Mouse (Mus musculus) intestine, embryonic 16.5 days (tissue): ENCODE measurements around the gene Fbxl3. TPM values are rescaled to one million over a fixed set of nuclear protein-coding genes. Genes with fewer than 3 reads are reported as not detected.

Experiments used
- ATAC-seq: fragments of 200-750 bp; cut with Nextera tagmentation; 2 replicates; pipeline ENCODE4 v1.8.0; 2017; ENCODE audit warnings: moderate TSS enrichment, moderate library complexity
- H3K27ac ChIP-seq: fragments of 300-500 bp; sonication (generic); 2 replicates; pipeline ENCODE4 v1.5.1; 2014; ENCODE audit warnings: mild to moderate bottlenecking, low read length
- H3K27me3 ChIP-seq: fragments of 300-500 bp; sonication (generic); replicated peaks from 2 replicates; pipeline ENCODE4 v1.6.1; 2014; ENCODE audit warnings: low read length, control low read depth, mixed read lengths; ENCODE audit not compliant: control insufficient read depth, insufficient read depth
- H3K36me3 ChIP-seq: fragments of 300-500 bp; sonication (generic); 2 replicates; pipeline ENCODE4 v1.6.1; 2014; ENCODE audit warnings: low read length, control low read depth; ENCODE audit not compliant: control insufficient read depth, insufficient read depth
- H3K4me1 ChIP-seq: fragments of 300-500 bp; sonication (generic); 2 replicates; pipeline ENCODE4 v1.6.1; 2014; ENCODE audit warnings: low read length, control low read depth, mixed read lengths; ENCODE audit not compliant: control insufficient read depth, insufficient read depth
- H3K4me2 ChIP-seq: fragments of 300-500 bp; sonication (generic); 2 replicates; pipeline ENCODE4 v1.6.1; 2014; ENCODE audit warnings: low read depth, low read length, control low read depth
- H3K4me3 ChIP-seq: fragments of 300-500 bp; sonication (generic); 2 replicates; pipeline ENCODE4 v1.5.1; 2014; ENCODE audit warnings: mild to moderate bottlenecking, low read length
- H3K9ac ChIP-seq: fragments of 300-500 bp; sonication (generic); 2 replicates; pipeline ENCODE4 v1.6.1; 2014; ENCODE audit warnings: low read depth, low read length
- H3K9me3 ChIP-seq: fragments of 300-500 bp; sonication (generic); 2 replicates; pipeline ENCODE4 v1.6.1; 2016; ENCODE audit warnings: low read length, control low read depth; ENCODE audit not compliant: control insufficient read depth
- WGBS: fragments of 180-500 bp; shearing (Covaris S2); extraction: QIAGEN DNeasy Blood & Tissue Kit; methylation state at CpG from one replicate; pipeline ENCODE4 v1.1.7; 2014; 5-methylcytosine and 5-hydroxymethylcytosine counted together
- polyA plus RNA-seq: library from polyadenylated mRNA; unstranded; fragments of >200 nt; fragmentation: Nextera tagmentation; extraction: Ambion mirVana; gene quantifications from 2 replicates; pipeline ENCODE4 v1.2.1, GENCODE M21; 2015

Fbxl3 gene
- polyA plus RNA-seq, 1 experiment from 2014 or later, result 19.0 TPM

DNA sequence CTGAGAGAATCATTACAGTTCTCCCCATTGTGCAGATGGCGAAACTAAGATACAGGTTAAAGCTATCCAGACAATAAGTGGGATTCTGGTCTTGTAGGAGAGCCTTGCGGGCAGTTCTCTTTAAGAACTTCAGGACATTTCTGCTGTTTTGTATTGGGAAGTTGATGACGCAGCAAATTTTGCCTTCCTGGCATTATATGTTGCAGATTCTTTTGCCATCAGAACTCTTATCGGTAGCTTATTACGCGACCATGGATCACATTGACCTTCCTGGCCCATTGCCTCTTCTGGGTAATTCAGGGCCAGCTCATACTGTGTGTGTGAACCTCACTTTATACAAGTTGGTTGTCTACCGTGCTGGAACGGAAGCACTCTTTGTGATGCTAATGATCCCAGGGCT, 25.5 kb downstream of the Fbxl3 start:
- no peak overlapping the region for H3K27ac ChIP-seq
- no peak for ATAC-seq
- no peaks in the 10 kb centered on the region for H3K9me3 ChIP-seq
- peaks cover 11% of the 10 kb centered on the region; the same call in 1 of the 2 replicates for H3K36me3 ChIP-seq
- H3K4me3 ChIP-seq, result no peak overlapping the region
- 92% methylated on average over 8 of the region's 8 CpGs for WGBS
- H3K4me1 ChIP-seq, result peaks cover 7% of the 10 kb centered on the region; the same call in 1 of the 2 replicates
- H3K27me3 ChIP-seq, result no peaks in the 10 kb centered on the region
- H3K4me2 ChIP-seq, result no peak overlapping the region
- no peak overlapping the region for H3K9ac ChIP-seq

- Histone ChIP-seq H3K27ac (no peak overlapping the region), H3K4me1 (peaks cover 7% of the 10 kb centered on the region; the same call in 1 of the 2 replicates), H3K9me3 (no peaks in the 10 kb centered on the region), H3K4me2 (no peak overlapping the region), H3K27me3 (no peaks in the 10 kb centered on the region), H3K36me3 (peaks cover 11% of the 10 kb centered on the region; the same call in 1 of the 2 replicates), H3K9ac (no peak overlapping the region), H3K4me3 (no peak overlapping the region)
- 94% methylated on average over 4 of the region's 4 CpGs for WGBS
- no peak for ATAC-seq
These were observed 26.6 kb downstream of the Fbxl3 start for GRCm38 (mm10) chr14:103072731-103073130.

GRCm38 (mm10) chr14:103071471-103071870, 27.9 kb downstream of the Fbxl3 start:
- Histone ChIP-seq H3K27me3 (no peaks in the 10 kb centered on the region), H3K27ac (no peak overlapping the region), H3K4me3 (no peak overlapping the region), H3K9ac (no peak overlapping the region), H3K4me2 (no peak overlapping the region), H3K4me1 (peaks cover 7% of the 10 kb centered on the region; the same call in 1 of the 2 replicates), H3K36me3 (peaks cover 11% of the 10 kb centered on the region; the same call in 1 of the 2 replicates), H3K9me3 (no peaks in the 10 kb centered on the region)
- 85% methylated on average over 12 of the region's 12 CpGs for WGBS
- ATAC-seq, result no peak

GRCm38 (mm10) chr14:103070790-103071189, 28.6 kb downstream of the Fbxl3 start:
- H3K36me3 ChIP-seq, result peaks cover 11% of the 10 kb centered on the region; the same call in 1 of the 2 replicates
- H3K27me3 ChIP-seq, result no peaks in the 10 kb centered on the region
- H3K27ac ChIP-seq, result peak overlapping the region; percentile 84
- no peaks in the 10 kb centered on the region for H3K9me3 ChIP-seq
- peak overlapping the region; percentile 83 for H3K9ac ChIP-seq
- 2% methylated on average over 10 of the region's 10 CpGs for WGBS
- H3K4me1 ChIP-seq, result peaks cover 7% of the 10 kb centered on the region; the same call in 1 of the 2 replicates
- peak; percentile 6 for ATAC-seq
- peak overlapping the region; percentile 95 for H3K4me2 ChIP-seq
- H3K4me3 ChIP-seq, result peak overlapping the region; percentile 82

- Histone ChIP-seq H3K9ac (peak within 1 kb of the TSS; percentile 83), H3K27ac (peak within 1 kb of the TSS; percentile 84), H3K9me3 (no peaks in the 10 kb centered on the region), H3K4me2 (peak within 1 kb of the TSS; percentile 95), H3K27me3 (no peaks in the 10 kb centered on the region), H3K36me3 (peaks cover 8% of the 10 kb centered on the region; the same call in 1 of the 2 replicates), H3K4me1 (peaks cover 10% of the 10 kb centered on the region), H3K4me3 (peak within 1 kb of the TSS; percentile 82)
- under 1% methylated on average over 65 of the region's 65 CpGs for WGBS
- peak; percentile 99 for ATAC-seq
These were observed 29.3 kb downstream of the Fbxl3 start, which contains the start of gene Cln5 for GRCm38 (mm10) chr14:103069864-103070611. Cln5 (plus strand) TSS chr14:103070216.

GRCm38 (mm10) chr14:103069465-103069863, 29.9 kb downstream of the Fbxl3 start:
- no peak for ATAC-seq
- peaks cover 10% of the 10 kb centered on the region for H3K4me1 ChIP-seq
- H3K9me3 ChIP-seq, result no peaks in the 10 kb centered on the region
- peaks cover 2% of the 10 kb centered on the region; the same call in 1 of the 2 replicates for H3K36me3 ChIP-seq
- peak overlapping the region; percentile 84 for H3K27ac ChIP-seq
- no peaks in the 10 kb centered on the region for H3K27me3 ChIP-seq
- H3K9ac ChIP-seq, result peak overlapping the region; percentile 83
- H3K4me3 ChIP-seq, result peak overlapping the region; percentile 82
- peak overlapping the region; percentile 95 for H3K4me2 ChIP-seq
- WGBS, result 18% methylated on average over 12 of the region's 12 CpGs

DNA sequence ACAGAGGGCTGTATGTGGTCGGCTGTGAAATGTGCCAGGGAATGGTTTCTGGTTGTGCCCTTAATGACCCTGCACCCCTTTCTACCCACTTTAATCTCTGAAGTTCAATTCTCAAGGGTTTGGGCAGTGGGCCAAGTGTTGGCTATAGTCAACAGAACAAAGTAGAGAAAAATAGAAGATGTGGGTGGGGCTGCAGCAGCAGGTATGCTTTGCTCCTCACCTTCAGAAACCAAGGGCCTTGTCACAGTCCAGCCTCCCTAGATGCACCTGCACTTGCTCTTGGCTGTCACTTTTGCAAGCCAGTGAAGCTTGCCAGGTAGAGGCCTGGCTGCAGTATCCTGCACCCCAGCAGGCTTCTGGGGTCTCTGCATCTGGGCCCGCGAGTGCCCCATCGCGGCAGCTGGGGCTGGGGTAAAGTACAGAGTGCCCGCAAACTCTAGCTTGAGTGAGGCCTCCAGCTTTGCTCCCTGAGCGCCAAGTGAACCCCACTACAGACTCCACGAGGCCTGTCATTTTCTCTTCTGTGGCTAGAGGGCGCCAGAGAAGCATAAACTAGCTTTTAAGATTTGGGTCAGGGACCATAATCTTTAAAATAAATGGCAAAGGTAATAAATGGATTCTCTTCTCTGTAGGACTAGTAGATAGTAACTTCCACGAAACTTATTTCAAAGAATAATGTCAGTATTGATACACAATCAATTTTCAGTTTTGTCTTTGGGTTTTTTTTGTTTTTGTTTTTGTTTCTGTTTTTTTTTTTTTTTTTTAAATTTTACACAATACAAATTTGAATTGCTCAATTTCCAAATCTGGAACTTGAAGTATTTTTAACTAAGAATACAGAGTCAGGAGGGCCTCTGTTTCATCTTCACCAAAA, 33.8 kb downstream of the Fbxl3 start:
- Histone ChIP-seq H3K9me3 (no peaks in the 10 kb centered on the region), H3K4me1 (peaks cover 6% of the 10 kb centered on the region), H3K9ac (0 out of 2 replicates have a peak overlapping the region, but pooled peaks have one; percentile 42), H3K4me2 (peak overlapping the region; percentile 24), H3K36me3 (no peaks in the 10 kb centered on the region), H3K27ac (no peak overlapping the region), H3K4me3 (no peak overlapping the region), H3K27me3 (no peaks in the 10 kb centered on the region)
- ATAC-seq, result no peak
- WGBS, result 15% methylated on average over 10 of the region's 10 CpGs

GRCm38 (mm10) chr14:103059495-103059894, 39.9 kb downstream of the Fbxl3 start:
- H3K9me3 ChIP-seq, result no peaks in the 10 kb centered on the region
- H3K36me3 ChIP-seq, result no peaks in the 10 kb centered on the region
- H3K9ac ChIP-seq, result no peak overlapping the region
- no peak overlapping the region for H3K27ac ChIP-seq
- ATAC-seq, result no peak
- H3K27me3 ChIP-seq, result no peaks in the 10 kb centered on the region
- no peak overlapping the region for H3K4me2 ChIP-seq
- H3K4me3 ChIP-seq, result no peak overlapping the region
- WGBS, result 90% methylated on average over 10 of the region's 10 CpGs
- H3K4me1 ChIP-seq, result no peaks in the 10 kb centered on the region

DNA sequence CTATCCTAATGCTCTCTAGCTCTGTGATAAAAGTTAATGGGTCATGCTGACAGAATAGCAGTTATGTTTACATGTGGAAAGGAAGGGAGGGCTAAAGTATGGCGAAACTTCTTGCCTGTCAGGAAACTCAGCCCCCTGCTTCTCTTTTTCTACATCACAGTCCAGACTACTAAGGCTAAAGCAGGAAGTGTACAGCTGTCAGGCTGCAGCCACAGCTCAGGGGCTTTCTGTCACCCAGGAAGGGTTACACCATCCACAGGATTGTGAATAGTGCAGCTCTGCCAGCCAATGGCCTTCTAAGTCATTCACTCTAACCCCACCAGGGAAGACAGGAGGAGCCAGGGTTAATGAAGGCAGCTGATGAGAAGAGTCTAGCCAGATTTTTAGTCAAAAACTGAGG, 40.4 kb downstream of the Fbxl3 start:
- H3K36me3 ChIP-seq, result no peaks in the 10 kb centered on the region
- H3K4me3 ChIP-seq, result no peak overlapping the region
- no peaks in the 10 kb centered on the region for H3K4me1 ChIP-seq
- H3K4me2 ChIP-seq, result no peak overlapping the region
- H3K27me3 ChIP-seq, result no peaks in the 10 kb centered on the region
- no peak for ATAC-seq
- no peaks in the 10 kb centered on the region for H3K9me3 ChIP-seq
- H3K9ac ChIP-seq, result no peak overlapping the region
- no peak overlapping the region for H3K27ac ChIP-seq
- 38% methylated on average over 1 of the region's 1 CpGs for WGBS
